Comparison of ENCODE assay signal across 8 mouse cellular contexts in the genomic region with DNA sequence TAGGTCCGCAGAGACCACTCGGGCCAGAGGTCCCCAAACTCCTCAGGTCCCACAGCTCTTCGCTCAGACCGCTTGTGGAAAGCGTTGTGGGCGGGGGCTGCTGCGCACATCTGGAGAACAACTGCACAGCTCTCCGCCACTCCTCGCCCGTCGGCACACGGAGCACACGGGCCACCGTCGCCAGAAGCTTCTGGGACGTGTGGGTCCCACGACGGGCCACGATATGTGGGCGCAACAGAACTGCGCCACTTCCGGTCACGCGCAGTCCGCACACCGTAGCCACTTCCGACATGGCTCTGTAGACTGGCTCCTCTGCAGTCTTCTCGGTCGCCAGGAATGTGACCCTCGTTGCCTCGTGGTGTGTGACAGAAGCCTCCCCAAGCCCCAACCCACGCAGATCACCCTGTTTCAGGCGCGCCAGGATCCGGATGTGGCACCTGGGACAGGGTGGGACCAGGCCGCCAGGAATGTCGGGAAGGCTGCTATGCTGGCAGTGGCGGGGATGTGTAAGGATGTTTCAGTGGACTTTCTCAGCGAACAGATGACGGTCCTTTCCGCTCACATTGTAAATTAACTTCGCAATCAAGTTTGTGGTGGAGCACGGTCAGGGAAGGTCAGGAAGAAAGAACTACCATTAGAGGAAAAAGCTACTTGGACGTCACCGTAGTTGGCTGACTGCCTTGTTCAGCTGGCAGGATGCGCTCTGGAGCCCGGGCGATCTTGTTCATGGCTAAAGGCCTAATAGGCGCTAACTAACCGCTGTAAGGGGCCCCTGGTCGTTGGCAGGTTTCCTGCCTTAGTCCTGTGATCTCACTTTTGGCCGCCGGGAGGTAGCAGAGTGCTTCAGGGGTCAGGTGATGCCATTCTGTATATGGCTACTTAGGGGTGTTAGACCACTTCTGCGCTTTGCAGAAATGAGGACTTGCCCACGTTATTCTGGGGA. TPM values are rescaled to one million over a fixed set of nuclear protein-coding genes. Genes with fewer than 3 reads are reported as not detected.
DNase-seq lines count a peak whose midpoint lies in the region; ATAC-seq lines count a peak whose summit lies in the region.

No protein-coding gene starts in this region.

- peak overlapping the region; percentile 96 for H3K27ac ChIP-seq in hindbrain, embryonic 16.5 days (ENCODE audit: low read depth, low read length)

- H3K9ac ChIP-seq in hindbrain, embryonic 16.5 days (ENCODE audit: low read depth, low read length), result peak overlapping the region; percentile 86

- H3K4me1 ChIP-seq in hindbrain, embryonic 16.5 days (ENCODE audit: control insufficient read depth, insufficient read depth, low read depth, low read length), result peaks cover 27% of the 10 kb centered on the region
- peaks cover 83% of the 10 kb centered on the region for H3K4me1 ChIP-seq in megakaryocyte, embryonic 14.5 days

- under 1% methylated on average over 55 of the region's 55 CpGs for WGBS in hindbrain, embryonic 16.5 days

- peak overlapping the region; percentile 71 for H3K4me3 ChIP-seq in hindbrain, embryonic 16.5 days (ENCODE audit: low read length)
- peak overlapping the region; percentile 94 for H3K4me3 ChIP-seq in megakaryocyte, embryonic 14.5 days (replicated peaks)

- no peaks in the 10 kb centered on the region for H3K27me3 ChIP-seq in hindbrain, embryonic 16.5 days (replicated peaks; ENCODE audit: control insufficient read depth, insufficient read depth, low read length)
- H3K27me3 ChIP-seq in megakaryocyte, embryonic 14.5 days (replicated peaks), result no peaks in the 10 kb centered on the region

- peak; percentile 89 for DNase-seq in adipocyte (ENCODE audit: low spot score)
- peak; percentile 87 for DNase-seq in gastrocnemius, adult 18-20 months (ENCODE audit: low spot score)
- peak; percentile 76 to 88 for DNase-seq in left cerebral cortex, adult 9 months (ENCODE audit: low spot score in 2 of 2)
- DNase-seq in right cerebral cortex, adult 2 months (ENCODE audit: low spot score in 2 of 2), result peak; percentile 84 to 90
- peak; percentile 76 for DNase-seq in urinary bladder, postnatal 25 days (ENCODE audit: low spot score)

- ATAC-seq in common myeloid progenitor, adult 5-6 weeks (replicated peaks; ENCODE audit: low read depth, poor library complexity, severe bottlenecking), result peak; percentile 75
- ATAC-seq in hindbrain, embryonic 16.5 days, result peak; percentile 93

- peak overlapping the region; percentile 87 for H3K4me2 ChIP-seq in hindbrain, embryonic 16.5 days (ENCODE audit: low read length)

- no peaks in the 10 kb centered on the region for H3K9me3 ChIP-seq in hindbrain, embryonic 16.5 days (ENCODE audit: control insufficient read depth, low read length)
- no peaks in the 10 kb centered on the region for H3K9me3 ChIP-seq in megakaryocyte, embryonic 14.5 days

- H3K36me3 ChIP-seq in hindbrain, embryonic 16.5 days (ENCODE audit: control insufficient read depth, insufficient read depth, low read length), result peaks cover 7% of the 10 kb centered on the region; the same call in 1 of the 2 replicates
- H3K36me3 ChIP-seq in megakaryocyte, embryonic 14.5 days (replicated peaks; ENCODE audit: low read length), result peaks cover 25% of the 10 kb centered on the region

RNA-seq across cellular contexts. Expression of a gene that starts 5.5 kb away (rescaled TPM):
- 4.0 and 6.2 TPM in 2 replicates for total RNA-seq in common myeloid progenitor, adult 5-6 weeks (2017)
- total RNA-seq in gastrocnemius, adult 18-20 months (2021), result 10 to 100 TPM; 11.5 to 13.5 TPM
- 24.5 and 28.3 TPM in 2 replicates for polyA plus RNA-seq in hindbrain, embryonic 16.5 days (2015; fragmentation: Nextera tagmentation; extraction: Ambion mirVana)
- polyA plus RNA-seq in megakaryocyte, embryonic 14.5 days (2012; ENCODE audit: insufficient read depth, low replicate concordance), result 8.5 and 10.1 TPM in 2 replicates

RNA-seq across cellular contexts. Expression of a gene that starts 5.6 kb away (rescaled TPM):
- 2,360 and 2,455 TPM in 2 replicates for total RNA-seq in common myeloid progenitor, adult 5-6 weeks (2017)
- 10 to 100 TPM; 78.4 to 90.0 TPM for total RNA-seq in gastrocnemius, adult 18-20 months (2021)
- 78.7 and 85.4 TPM in 2 replicates for polyA plus RNA-seq in hindbrain, embryonic 16.5 days (2015; fragmentation: Nextera tagmentation; extraction: Ambion mirVana)
- polyA plus RNA-seq in megakaryocyte, embryonic 14.5 days (2012; ENCODE audit: insufficient read depth, low replicate concordance), result 796 and 1,818 TPM in 2 replicates

RNA-seq across cellular contexts. Expression of a gene that starts 14.9 kb away (rescaled TPM):
- total RNA-seq in common myeloid progenitor, adult 5-6 weeks (2017), result 1.6 and 3.0 TPM in 2 replicates
- total RNA-seq in gastrocnemius, adult 18-20 months (2021), result 10 to 100 TPM; 11.4 to 13.1 TPM
- polyA plus RNA-seq in hindbrain, embryonic 16.5 days (2015; fragmentation: Nextera tagmentation; extraction: Ambion mirVana), result 23.2 and 26.0 TPM in 2 replicates
- 28.4 and 135 TPM in 2 replicates for polyA plus RNA-seq in megakaryocyte, embryonic 14.5 days (2012; ENCODE audit: insufficient read depth, low replicate concordance)

Comparison
In these comparisons a context has a peak if more than half of its experiments do, and no peak if none do; other contexts are left out.
1. Peak in every context shown above with its lines: DNase-seq, ATAC-seq, H3K4me3 ChIP-seq and H3K27ac ChIP-seq.
2. RNA of a gene that starts 5.6 kb away (total RNA-seq): 2,360 to 2,455 TPM in common myeloid progenitor, adult 5-6 weeks; 78.4 to 90.0 TPM in gastrocnemius, adult 18-20 months; every median in the first group is over 10 times any median in the second.